ENCODE assay signal across 34 mouse cellular contexts in genomic region chr6:93133940-93134339, GRCm38 (mm10).
A peak's percentile ranks its signal among the peaks of the same experiment; 100 is the strongest.
DNase-seq lines count a peak whose midpoint lies in the region; ATAC-seq and TF ChIP-seq lines count a peak whose summit lies in the region.
"Had no signal": no experiment of that assay in that cellular context is flagged by ENCODE, and none has a peak within 500 bp of the region (broad histone marks: within the 10 kb centered on the region; RNA-seq: fewer than 3 reads in every experiment).

No protein-coding gene starts in this region.

- H3K79me2 ChIP-seq in myocyte (ENCODE audit: control insufficient read depth, insufficient read depth): no peaks in the 10 kb centered on the region

- CTCF ChIA-PET in Patski (lab: Charles Lee): interaction anchor here (1.7 kb wide), 1 partner anchor 15 kb away, joined by 6 read pairs; no protein-coding TSS in a partner anchor

- peak overlapping the region; percentile 46 for H3K4me2 ChIP-seq in myocyte (ENCODE audit: low read depth)
- H3K4me2 ChIP-seq: embryonic facial prominence, embryonic 13.5 days; forebrain, embryonic 13.5 days; heart, embryonic 13.5 days; hindbrain, embryonic 14.5 days had no signal

- TF ChIP-seq POLR2A in myocyte (IDR thresholded peaks at IDR 0.05; ENCODE audit: insufficient read length, low read depth): no peak

- no peak overlapping the region for H3ac ChIP-seq in myocyte (ENCODE audit: control insufficient read depth, insufficient read length)

- DNase-seq in heart, adult 11 months: peak; percentile 39
- no peak for DNase-seq in heart, adult 18-20 months
- peak; percentile 3 for DNase-seq in right cerebral cortex, adult 18-20 months
- no peak for DNase-seq in right cerebral cortex, postnatal 36 days (ENCODE audit: low spot score in 2 of 2)
- no peak for DNase-seq in Patski (ENCODE audit: low read depth, low spot score)
- no peak for DNase-seq in T-cell, adult 2 months (ENCODE audit: low spot score)
- no peak for DNase-seq in ovary, postnatal 14 days (ENCODE audit: low spot score)
- DNase-seq: adrenal gland, adult 8-10 months; adrenal gland, postnatal 25 days; B cell, adult 2 months; cerebellum, adult 18-20 months; cerebellum, adult 9-11 months; cerebellum, postnatal 36 days; embryo, embryonic 11 days; gastrocnemius, adult 2 months; gastrocnemius, postnatal 14 days; heart, adult 2 months; heart, postnatal 14 days; heart, postnatal 4 days had no signal

- H3K4me3 ChIP-seq in myocyte: no peak overlapping the region
- H3K4me3 ChIP-seq: embryonic facial prominence, embryonic 10.5 days; embryonic facial prominence, embryonic 13.5 days; erythroblast, embryonic 14.5 days; forebrain, embryonic 10.5 days; forebrain, embryonic 13.5 days; gastrocnemius, adult 2 months; heart, adult 2 months; heart, embryonic 10.5 days; heart, embryonic 13.5 days had no signal

- ATAC-seq in Patski: peak; percentile 84
- ATAC-seq: activated CD4-positive, CD25-positive, alpha-beta regulatory T cell, adult 4 months; CD4-positive, CD25-positive, alpha-beta regulatory T cell, adult 4 months; forebrain, embryonic 13.5 days; forebrain, embryonic 16.5 days; hindbrain, postnatal 0 days; inflammation-experienced regulatory T-cells, adult 6 months; intestine, embryonic 16.5 days had no signal

- no peak for TF ChIP-seq CTCF in Patski (IDR thresholded peaks at IDR 0.05)

- POLR2A ChIA-PET in Patski (lab: Charles Lee): no interaction called here

- no peaks in the 10 kb centered on the region for H3K36me3 ChIP-seq in myocyte (ENCODE audit: control insufficient read depth, insufficient read depth)
- H3K36me3 ChIP-seq: embryonic facial prominence, embryonic 10.5 days; embryonic facial prominence, embryonic 13.5 days; forebrain, embryonic 10.5 days; heart, embryonic 10.5 days; heart, embryonic 13.5 days had no signal

- H3K27me3 ChIP-seq in Patski (no peaks in the 10 kb centered on the region), myocyte (ENCODE audit: control insufficient read depth, insufficient read depth, insufficient read length) (no peaks in the 10 kb centered on the region)
- H3K27me3 ChIP-seq: embryonic facial prominence, embryonic 13.5 days; heart, embryonic 13.5 days had no signal

- in situ Hi-C loops in Patski (cut with MboI; ENCODE audit: low pct_unique_long_range_greater_than_20kb): no loop called here

TF ChIP-seq in myocyte, 11 proteins besides CTCF, POLR2A, EP300 and RAD21:
- no peak for TF ChIP-seq POLR2AphosphoS2 (IDR thresholded peaks at IDR 0.05; ENCODE audit: insufficient read length, low read depth)
- no peak for TF ChIP-seq E2F4 (IDR thresholded peaks at IDR 0.05; ENCODE audit: insufficient read depth)
- TF ChIP-seq MYOD1 (IDR thresholded peaks at IDR 0.05; ENCODE audit: control insufficient read depth in 1 of 3, insufficient read length in 2 of 3, low read depth in 2 of 3): no peak
- no peak for TF ChIP-seq USF1 (IDR thresholded peaks at IDR 0.05; ENCODE audit: low read depth)

Comparison
In these comparisons a context has a peak if more than half of its experiments do, and no peak if none do; other contexts are left out.
1. DNase-seq: peak in heart, adult 11 months (single experiment) and right cerebral cortex, adult 18-20 months (single experiment); none in heart, adult 18-20 months (0 of 2), right cerebral cortex, postnatal 36 days (0 of 2), Patski (single experiment), T-cell, adult 2 months (single experiment) and ovary, postnatal 14 days (single experiment).